Comparison of ENCODE assay signal across 21 mouse cellular contexts in the genomic region with DNA sequence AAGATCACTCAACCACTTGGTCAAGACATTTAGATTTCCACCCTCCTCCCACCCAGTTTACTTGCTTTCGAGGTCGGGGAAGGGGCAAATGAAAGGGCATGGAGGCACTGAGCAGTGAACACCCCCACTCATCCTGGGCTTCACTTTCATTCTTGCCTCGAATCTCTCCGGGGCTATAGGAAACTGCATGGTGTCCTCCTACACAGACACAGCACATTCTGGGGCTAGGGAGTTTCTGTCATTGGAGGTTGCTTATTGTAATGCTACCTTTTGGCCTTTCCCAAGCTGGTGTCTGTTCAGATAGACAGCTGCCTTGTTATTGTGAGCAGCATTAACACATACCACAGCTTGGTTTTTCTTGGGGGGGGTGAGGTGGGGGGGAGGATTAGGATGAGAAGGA.
A peak's percentile ranks its signal among the peaks of the same experiment; 100 is the strongest.
DNase-seq lines count a peak whose midpoint lies in the region; ATAC-seq and TF ChIP-seq lines count a peak whose summit lies in the region.
"Had no signal": no experiment of that assay in that cellular context is flagged by ENCODE, and none has a peak within 500 bp of the region (broad histone marks: within the 10 kb centered on the region; RNA-seq: fewer than 3 reads in every experiment).

No protein-coding gene starts in this region.

- no peak overlapping the region for H3K4me2 ChIP-seq in forebrain, postnatal 0 days (ENCODE audit: low read depth)
- H3K4me2 ChIP-seq in forebrain, embryonic 15.5 days (replicated peaks) = no peak overlapping the region
- no peak overlapping the region for H3K4me2 ChIP-seq in intestine, postnatal 0 days (replicated peaks; ENCODE audit: low read depth)
- H3K4me2 ChIP-seq: embryonic facial prominence, embryonic 12.5 days; forebrain, embryonic 13.5 days had no signal

- H3K36me3 ChIP-seq in forebrain, postnatal 0 days (ENCODE audit: insufficient read depth) = no peaks in the 10 kb centered on the region
- no peaks in the 10 kb centered on the region for H3K36me3 ChIP-seq in forebrain, embryonic 15.5 days
- no peaks in the 10 kb centered on the region for H3K36me3 ChIP-seq in intestine, postnatal 0 days (ENCODE audit: control insufficient read depth, insufficient read depth)
- H3K36me3 ChIP-seq: embryonic facial prominence, embryonic 10.5 days; embryonic facial prominence, embryonic 12.5 days had no signal

- H3K27me3 ChIP-seq in forebrain, postnatal 0 days (ENCODE audit: insufficient read depth, low read length) = no peaks in the 10 kb centered on the region
- H3K27me3 ChIP-seq in forebrain, embryonic 15.5 days = no peaks in the 10 kb centered on the region
- no peaks in the 10 kb centered on the region for H3K27me3 ChIP-seq in intestine, postnatal 0 days (replicated peaks; ENCODE audit: control insufficient read depth, insufficient read depth, low read length)
- H3K27me3 ChIP-seq: CH12.LX; embryonic facial prominence, embryonic 12.5 days; forebrain, embryonic 13.5 days had no signal

- H3K9ac ChIP-seq in forebrain, postnatal 0 days = no peak overlapping the region
- H3K9ac ChIP-seq in forebrain, embryonic 15.5 days (replicated peaks) = no peak overlapping the region
- H3K9ac ChIP-seq in intestine, postnatal 0 days (ENCODE audit: low read depth, low read length) = no peak overlapping the region
- H3K9ac ChIP-seq: embryonic facial prominence, embryonic 12.5 days; forebrain, embryonic 13.5 days had no signal

- WGBS in forebrain, postnatal 0 days = 84% methylated on average over 4 of the region's 4 CpGs
- WGBS in forebrain, embryonic 15.5 days = 85% methylated on average over 4 of the region's 4 CpGs
- WGBS in intestine, postnatal 0 days = 86% methylated on average over 4 of the region's 4 CpGs

- H3K4me3 ChIP-seq in forebrain, postnatal 0 days (ENCODE audit: low read depth, low read length) = no peak overlapping the region
- no peak overlapping the region for H3K4me3 ChIP-seq in forebrain, embryonic 15.5 days
- H3K4me3 ChIP-seq in intestine, postnatal 0 days (ENCODE audit: low read depth, low read length) = no peak overlapping the region
- H3K4me3 ChIP-seq: embryonic facial prominence, embryonic 10.5 days; embryonic facial prominence, embryonic 12.5 days; forebrain, embryonic 13.5 days had no signal

- DNase-seq in forebrain, postnatal 0 days = no peak
- peak; percentile 70 for DNase-seq in ES-CJ7 (ENCODE audit: low read depth, low spot score)
- peak; percentile 55 for DNase-seq in ZHBTc4 (ENCODE audit: low read depth, low spot score)
- no peak for DNase-seq in embryo, embryonic 11 days
- DNase-seq: adrenal gland, adult 2 months; adrenal gland, postnatal 10 days; adrenal gland, postnatal 25 days; B cell, adult 2 months; cerebellum, adult 11 months; cerebellum, adult 18-20 months; cerebellum, adult 8-10 months; cerebellum, adult 9-11 months; cerebellum, postnatal 14 days; cerebellum, postnatal 36 days had no signal

- no peaks in the 10 kb centered on the region for H3K9me3 ChIP-seq in forebrain, postnatal 0 days (ENCODE audit: low read length)
- H3K9me3 ChIP-seq in forebrain, embryonic 15.5 days = no peaks in the 10 kb centered on the region
- no peaks in the 10 kb centered on the region for H3K9me3 ChIP-seq in intestine, postnatal 0 days (ENCODE audit: control insufficient read depth)
- H3K9me3 ChIP-seq: embryonic facial prominence, embryonic 10.5 days; embryonic facial prominence, embryonic 12.5 days; forebrain, embryonic 13.5 days had no signal

- 0 out of 2 replicates have a peak overlapping the region, but pooled peaks have one; percentile 1 for H3K27ac ChIP-seq in forebrain, postnatal 0 days (ENCODE audit: low read depth, low read length)
- H3K27ac ChIP-seq in forebrain, embryonic 15.5 days (replicated peaks) = no peak overlapping the region
- no peak overlapping the region for H3K27ac ChIP-seq in intestine, postnatal 0 days (ENCODE audit: low read depth, low read length)
- H3K27ac ChIP-seq: embryonic facial prominence, embryonic 10.5 days; embryonic facial prominence, embryonic 12.5 days; forebrain, embryonic 13.5 days had no signal

- ATAC-seq in forebrain, postnatal 0 days = no peak
- no peak for ATAC-seq in forebrain, embryonic 15.5 days (replicated peaks)
- no peak for ATAC-seq in intestine, postnatal 0 days
- ATAC-seq: CD4-positive, CD25-positive, alpha-beta regulatory T cell, adult 4 months had no signal

- H3K4me1 ChIP-seq in forebrain, postnatal 0 days (ENCODE audit: insufficient read depth) = no peaks in the 10 kb centered on the region
- no peaks in the 10 kb centered on the region for H3K4me1 ChIP-seq in forebrain, embryonic 15.5 days
- no peaks in the 10 kb centered on the region for H3K4me1 ChIP-seq in intestine, postnatal 0 days (replicated peaks; ENCODE audit: control insufficient read depth, insufficient read depth, low read length)
- H3K4me1 ChIP-seq: embryonic facial prominence, embryonic 10.5 days; embryonic facial prominence, embryonic 12.5 days; forebrain, embryonic 13.5 days had no signal

- TF ChIP-seq CTCF in forebrain, postnatal 0 days (IDR thresholded peaks at IDR 0.05; ENCODE audit: low read depth) = no peak
- no peak for TF ChIP-seq CTCF in intestine, postnatal 0 days (IDR thresholded peaks at IDR 0.05; ENCODE audit: low read depth)

Comparison
In these comparisons a context has a peak if more than half of its experiments do, and no peak if none do; other contexts are left out.
1. DNase-seq: peak in ES-CJ7 (single experiment) and ZHBTc4 (single experiment); none in forebrain, postnatal 0 days (single experiment) and embryo, embryonic 11 days (single experiment).